Mouse (Mus musculus) heart, postnatal 0 days (tissue): ENCODE data around the gene Mmel1. TPM values are rescaled to one million over a fixed set of nuclear protein-coding genes. Genes with fewer than 3 reads are reported as not detected.

ENCODE experiments used
- ATAC-seq: fragments of 200-750 bp; cut with Nextera tagmentation; 2 replicates; pipeline ENCODE4 v1.8.0; 2017; ENCODE audit warnings: low read depth, moderate number of reproducible peaks, moderate library complexity; ENCODE audit not compliant: insufficient read depth
- DNase-seq: peaks from one replicate; pipeline ENCODE4 v3.0.0-alpha.2; 2016; ENCODE audit warnings: low spot score
- H3K27ac ChIP-seq: fragments of 300-500 bp; sonication (generic); 2 replicates; pipeline ENCODE4 v1.5.1; 2014; ENCODE audit warnings: low read depth, mild to moderate bottlenecking
- H3K27me3 ChIP-seq: fragments of 300-500 bp; sonication (generic); 2 replicates; pipeline ENCODE4 v1.6.1; 2014; ENCODE audit warnings: low read length, mixed read lengths; ENCODE audit not compliant: control insufficient read depth, insufficient read depth
- H3K36me3 ChIP-seq: fragments of 300-500 bp; sonication (generic); replicated peaks from 2 replicates; pipeline ENCODE4 v1.6.1; 2014; ENCODE audit warnings: low read length, mixed read lengths; ENCODE audit not compliant: control insufficient read depth, insufficient read depth
- H3K4me1 ChIP-seq: fragments of 300-500 bp; sonication (generic); 2 replicates; pipeline ENCODE4 v1.6.1; 2014; ENCODE audit warnings: antibody characterized with exemption; ENCODE audit not compliant: control insufficient read depth, insufficient read depth
- H3K4me2 ChIP-seq: fragments of 300-500 bp; sonication (generic); 2 replicates; pipeline ENCODE4 v1.6.1; 2014; ENCODE audit warnings: low read depth, mild to moderate bottlenecking, low read length, moderate library complexity
- H3K4me3 ChIP-seq: fragments of 300-500 bp; sonication (generic); 2 replicates; pipeline ENCODE4 v1.5.1; 2014; ENCODE audit warnings: low read depth, low read length
- H3K9ac ChIP-seq: fragments of 300-500 bp; sonication (generic); replicated peaks from 2 replicates; pipeline ENCODE4 v1.6.1; 2014; ENCODE audit warnings: low read depth, low read length, mixed read lengths
- H3K9me3 ChIP-seq: fragments of 300-500 bp; sonication (generic); replicated peaks from 2 replicates; pipeline ENCODE4 v1.6.1; 2016; ENCODE audit warnings: low read length; ENCODE audit not compliant: control insufficient read depth
- CTCF ChIP-seq: IDR thresholded peaks from 2 replicates; pipeline ENCODE4 v1.5.1; 2016; ENCODE audit warnings: antibody characterized with exemption, control low read depth, low read depth
- EP300 ChIP-seq: IDR thresholded peaks from 2 replicates; pipeline ENCODE4 v1.6.1; 2016; ENCODE audit warnings: antibody characterized with exemption, low read depth
- WGBS: fragments of 180-500 bp; shearing (Covaris S2); extraction: QIAGEN DNeasy Blood & Tissue Kit; methylation state at CpG from one replicate; pipeline ENCODE4 v1.1.7; 2014; 5-methylcytosine and 5-hydroxymethylcytosine counted together
- polyA plus RNA-seq: library from polyadenylated mRNA; unstranded; fragments of >200 nt; fragmentation: Nextera tagmentation; extraction: Ambion mirVana; gene quantifications from 2 replicates; pipeline ENCODE4 v1.2.1, GENCODE M21; 2015
- total RNA-seq: library from RNA; depleted of rRNA; stranded (reverse); fragments of >200 nt; gene quantifications from 2 replicates; pipeline ENCODE4 v1.2.3, GENCODE M21; 2014; ENCODE audit warnings: low replicate concordance

Gene Mmel1
- total and polyA plus RNA-seq, 2 experiments from 2014 or later = 0.07 to 0.34 TPM

DNA sequence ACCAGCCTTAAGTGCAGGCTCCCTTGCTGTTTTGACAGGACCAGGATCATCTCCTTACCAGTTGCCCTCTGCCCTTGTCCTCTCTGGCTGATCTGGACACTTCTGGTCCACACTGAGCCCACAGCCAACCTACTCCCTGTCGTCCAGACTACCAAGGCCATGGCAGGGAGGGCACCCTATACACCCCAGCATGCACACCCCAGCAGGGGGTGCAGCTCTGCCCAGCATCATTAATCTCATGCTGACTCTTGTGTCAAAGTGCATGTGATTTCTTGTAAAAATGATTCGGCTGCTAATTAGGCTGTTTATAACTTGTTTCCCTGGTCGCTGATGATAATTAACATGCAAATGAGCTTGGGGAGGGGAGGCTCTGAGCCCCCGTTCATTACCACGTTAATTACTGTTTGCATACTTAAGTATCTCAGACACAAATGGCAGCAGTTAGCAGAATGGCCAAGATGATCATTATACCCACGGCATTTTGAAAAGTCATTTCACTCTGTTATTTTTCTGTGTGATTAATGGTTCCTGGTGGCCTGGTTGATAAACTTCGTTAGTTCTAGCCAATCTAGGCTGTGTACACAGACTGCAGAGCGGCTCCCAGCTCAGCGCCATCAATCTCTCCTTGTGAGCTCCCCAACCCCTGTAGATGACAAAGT, 37.3 kb upstream of the Mmel1 start:
- DNase-seq (no peak), ATAC-seq (no peak)
- Histone ChIP-seq H3K4me2 (no peak overlapping the region), H3K9ac (no peak overlapping the region), H3K27me3 (no peaks in the 10 kb centered on the region), H3K9me3 (no peaks in the 10 kb centered on the region), H3K4me3 (no peak overlapping the region), H3K27ac (no peak overlapping the region), H3K4me1 (no peaks in the 10 kb centered on the region), H3K36me3 (no peaks in the 10 kb centered on the region)
- TF ChIP-seq CTCF (no peak), EP300 (no peak)
- WGBS = 57% methylated on average over 9 of the region's 9 CpGs

DNA sequence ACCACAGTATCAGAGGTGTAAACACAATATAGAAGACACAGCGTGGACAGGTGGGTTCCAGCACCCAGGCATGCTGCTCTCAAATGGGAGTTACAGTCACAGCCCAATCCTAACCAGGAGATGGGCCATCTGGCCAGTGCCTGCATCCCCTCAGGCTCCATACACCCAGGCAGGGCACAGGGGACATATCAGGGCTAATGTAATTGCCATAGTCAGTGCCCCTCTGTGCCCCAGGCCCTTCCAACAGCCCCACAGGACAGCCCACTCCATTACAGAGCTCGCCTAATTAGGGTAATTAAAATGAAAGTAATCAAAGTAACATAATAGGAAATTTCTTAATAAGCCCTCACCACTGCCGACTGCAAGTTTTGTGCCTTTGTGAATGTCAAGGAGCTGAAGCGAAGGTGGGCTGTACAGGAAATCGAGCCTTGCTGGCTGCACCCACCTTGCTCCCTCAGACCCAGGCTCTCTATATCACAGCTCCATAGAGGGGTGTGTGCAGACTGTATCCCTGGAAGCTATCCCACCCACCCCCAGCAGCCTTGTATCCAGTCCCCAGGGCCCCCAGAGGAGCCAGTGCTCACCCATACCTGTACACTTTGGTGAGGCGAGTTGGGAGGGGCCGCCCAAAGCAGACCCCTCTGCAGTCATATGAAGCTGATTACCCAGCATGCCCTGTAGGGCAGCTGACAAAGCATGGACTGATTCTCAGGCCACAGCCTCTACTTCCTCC, 33.0 kb upstream of the Mmel1 start:
- H3K27me3 ChIP-seq = no peaks in the 10 kb centered on the region
- H3K9ac ChIP-seq = no peak overlapping the region
- DNase-seq (no peak), ATAC-seq (no peak)
- 80% methylated on average over 7 of the region's 7 CpGs for WGBS
- H3K4me2 ChIP-seq = no peak overlapping the region
- no peak overlapping the region for H3K27ac ChIP-seq
- no peaks in the 10 kb centered on the region for H3K4me1 ChIP-seq
- no peak overlapping the region for H3K4me3 ChIP-seq
- TF ChIP-seq EP300 (no peak), CTCF (no peak)
- no peaks in the 10 kb centered on the region for H3K9me3 ChIP-seq
- H3K36me3 ChIP-seq = no peaks in the 10 kb centered on the region

DNA sequence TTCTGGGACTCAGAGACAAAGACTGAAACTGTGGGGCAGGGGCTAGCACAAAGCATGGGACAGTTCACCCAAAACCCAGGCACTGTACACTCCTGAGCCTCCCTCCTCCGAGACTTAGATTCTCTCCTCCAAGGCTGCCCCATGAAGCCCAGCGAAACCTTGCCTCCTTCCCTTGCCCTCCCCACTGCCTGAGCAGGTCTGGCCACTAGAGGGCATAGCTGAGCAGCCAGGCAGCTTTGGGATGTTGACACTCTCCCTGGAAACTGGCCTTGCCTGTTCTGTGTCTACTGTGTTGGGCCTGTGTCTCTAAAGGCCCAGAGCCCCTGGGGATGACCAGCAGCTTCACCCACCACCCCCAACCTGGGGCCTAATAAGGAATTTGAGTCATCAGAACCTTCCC, 32.2 kb upstream of the Mmel1 start, which contains the start of gene Ttc34:
TSS of gene Ttc34 (plus strand) at position 290 of the 400 bp plus-strand sequence.
- no peak within 1 kb of the TSS for H3K4me3 ChIP-seq
- no peaks in the 10 kb centered on the region for H3K9me3 ChIP-seq
- H3K4me1 ChIP-seq = no peaks in the 10 kb centered on the region
- 66% methylated on average over 2 of the region's 2 CpGs for WGBS
- ATAC-seq (no peak), DNase-seq (no peak)
- TF ChIP-seq CTCF (peak; percentile 75), EP300 (no peak)
- H3K36me3 ChIP-seq = no peaks in the 10 kb centered on the region
- H3K27me3 ChIP-seq = no peaks in the 10 kb centered on the region
- H3K4me2 ChIP-seq = no peak within 1 kb of the TSS
- no peak within 1 kb of the TSS for H3K9ac ChIP-seq
- no peak within 1 kb of the TSS for H3K27ac ChIP-seq

DNA sequence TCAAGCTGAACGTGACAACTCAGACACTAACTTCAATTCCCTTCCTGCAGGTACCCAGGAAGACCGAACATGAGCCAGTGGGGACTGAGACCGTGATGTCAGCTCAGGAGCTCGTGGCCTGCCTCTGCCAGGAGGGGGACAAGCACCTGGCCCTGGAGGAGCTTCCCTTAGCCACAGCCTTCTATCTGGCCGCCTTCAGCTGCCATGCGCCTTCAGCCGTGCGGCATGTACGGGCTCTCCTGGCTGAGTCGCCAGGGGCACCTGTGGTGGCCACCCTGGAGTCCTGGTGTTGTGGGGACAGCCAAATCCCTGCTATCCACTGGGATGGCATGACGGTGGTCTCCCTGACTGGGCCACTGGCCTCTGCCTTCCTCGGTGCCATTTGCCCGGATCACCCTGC, 30.6 kb upstream of the Mmel1 start:
- no peak for DNase-seq
- H3K27me3 ChIP-seq = no peaks in the 10 kb centered on the region
- no peaks in the 10 kb centered on the region for H3K4me1 ChIP-seq
- H3K4me3 ChIP-seq = no peak overlapping the region
- 84% methylated on average over 13 of the region's 13 CpGs for WGBS
- H3K4me2 ChIP-seq = no peak overlapping the region
- TF ChIP-seq EP300 = no peak
- TF ChIP-seq CTCF = no peak
- ATAC-seq = no peak
- H3K9me3 ChIP-seq = no peaks in the 10 kb centered on the region
- no peak overlapping the region for H3K27ac ChIP-seq
- no peak overlapping the region for H3K9ac ChIP-seq
- no peaks in the 10 kb centered on the region for H3K36me3 ChIP-seq

DNA sequence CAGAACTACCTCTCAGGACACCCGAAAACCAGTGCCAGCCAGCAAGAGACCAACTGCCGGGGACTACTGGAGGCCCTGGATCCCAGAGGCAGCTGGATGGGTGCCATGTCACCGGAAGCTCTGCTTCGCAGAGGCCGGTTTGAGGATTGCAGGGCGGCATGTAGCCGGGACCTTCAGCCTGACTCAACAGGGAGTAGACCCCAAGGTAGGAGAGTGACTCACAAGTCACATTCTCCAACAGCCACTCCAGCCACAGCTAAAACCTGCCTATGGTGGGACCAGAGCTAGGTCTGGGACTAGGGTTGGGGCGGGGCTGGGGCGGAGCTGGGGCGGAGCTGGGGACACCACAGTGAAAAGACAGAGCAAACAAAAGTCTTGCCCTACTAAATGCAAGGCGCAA, 30.0 kb upstream of the Mmel1 start:
- Histone ChIP-seq H3K36me3 (no peaks in the 10 kb centered on the region), H3K4me2 (no peak overlapping the region), H3K9me3 (no peaks in the 10 kb centered on the region), H3K9ac (no peak overlapping the region), H3K4me3 (no peak overlapping the region), H3K4me1 (no peaks in the 10 kb centered on the region), H3K27me3 (no peaks in the 10 kb centered on the region), H3K27ac (no peak overlapping the region)
- ATAC-seq (no peak), DNase-seq (no peak)
- 38% methylated on average over 11 of the region's 11 CpGs for WGBS
- no peak for TF ChIP-seq CTCF
- TF ChIP-seq EP300 = no peak

DNA sequence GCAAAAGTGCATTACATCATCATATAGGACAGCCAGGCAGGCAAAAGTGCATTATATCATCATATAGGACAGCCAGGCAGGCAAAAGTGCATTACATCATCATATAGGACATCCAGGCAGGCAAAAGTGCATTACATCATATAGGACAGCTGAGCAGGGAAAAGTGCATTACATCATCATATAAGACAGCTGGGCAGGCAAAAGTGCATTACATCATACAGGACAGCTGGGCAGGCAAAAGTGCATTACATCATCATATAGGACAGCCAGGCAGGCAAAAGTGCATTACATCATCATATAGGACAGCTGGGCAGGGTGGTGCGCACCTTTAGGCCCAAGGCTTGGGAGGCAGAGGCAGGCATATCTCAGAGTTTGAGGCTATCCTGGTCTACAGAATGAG, 16.7 kb upstream of the Mmel1 start:
- ATAC-seq = no peak

More for the DNA sequence above, 16.7 kb upstream of the Mmel1 start:
- WGBS = 92% methylated on average over 1 of the region's 1 CpGs
- Histone ChIP-seq H3K36me3 (no peaks in the 10 kb centered on the region), H3K4me3 (no peak overlapping the region), H3K27ac (no peak overlapping the region), H3K4me2 (no peak overlapping the region), H3K9me3 (no peaks in the 10 kb centered on the region), H3K27me3 (peaks cover 39% of the 10 kb centered on the region), H3K4me1 (peaks cover 6% of the 10 kb centered on the region), H3K9ac (no peak overlapping the region)
- DNase-seq = no peak
- TF ChIP-seq EP300 = no peak
